Mouse (Mus musculus) spleen, adult 2 months (tissue): ENCODE results near the gene Tmc4.

ENCODE experiments used
- CTCF ChIP-seq: fragments of 200-500 bp; IDR thresholded peaks from 2 replicates; pipeline ENCODE4 v1.5.1; 2011; ENCODE audit warnings: mild to moderate bottlenecking, inconsistent platforms; ENCODE audit not compliant: insufficient read depth, insufficient read length, insufficient replicate concordance; ENCODE audit errors: extremely low read depth
- POLR2A ChIP-seq: fragments of 200-500 bp; IDR thresholded peaks from 2 replicates; pipeline ENCODE4 v1.6.1; 2011; ENCODE audit warnings: low read depth, low read length, inconsistent platforms

DNA sequence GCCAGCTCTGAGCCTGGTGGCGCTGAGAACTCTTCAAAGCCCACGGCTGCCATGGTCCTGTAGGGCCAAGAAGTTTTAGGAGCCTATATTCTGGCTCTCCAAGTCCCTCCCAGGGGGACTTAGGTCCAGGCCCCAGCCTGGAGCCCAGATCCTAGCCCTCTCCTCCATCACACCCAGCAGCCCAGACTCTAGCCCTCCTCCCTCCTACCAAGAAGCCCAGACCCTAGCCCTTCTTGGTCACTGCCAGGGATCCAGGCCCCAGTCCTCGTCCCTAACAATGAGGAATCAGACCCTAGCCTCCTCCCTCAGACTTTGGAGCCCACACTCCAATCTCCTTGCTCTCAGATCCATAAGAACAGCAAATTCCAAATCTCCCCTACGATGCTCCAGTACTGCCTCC lies 48.3 kb downstream of the Tmc4 start:
- TF ChIP-seq POLR2A = no peak
- no peak for TF ChIP-seq CTCF
